Mouse (Mus musculus): Measurements from ENCODE around the gene Chrdl1. TPM values are rescaled to one million over a fixed set of nuclear protein-coding genes. Genes with fewer than 3 reads are reported as not detected.

Chrdl1 gene
- polyA plus RNA-seq, 2 experiments, result 10.5 to 11.0 TPM

DNA sequence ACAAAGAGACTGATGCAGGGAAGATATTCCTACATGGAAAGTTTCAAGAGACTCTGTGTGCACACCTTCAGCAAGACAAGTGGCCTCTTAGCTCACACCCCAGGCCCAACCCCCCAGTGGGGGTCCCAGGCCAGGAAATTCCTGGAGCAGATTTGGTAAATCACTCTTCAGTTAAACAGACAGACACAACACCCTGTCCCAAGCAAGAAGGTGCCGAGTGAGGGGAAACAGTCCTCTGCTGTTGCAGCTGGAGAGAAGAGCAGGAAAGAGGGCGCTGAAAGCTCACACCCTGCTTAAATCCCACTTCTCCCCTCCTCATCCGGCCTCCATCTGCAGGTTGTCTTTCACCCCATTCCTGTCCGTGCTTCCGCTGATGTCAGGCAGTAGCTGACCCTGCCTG is 58.2 kb downstream of the Chrdl1 start:
- H3K9me3 ChIP-seq (ENCODE audit: control insufficient read depth, low read length), result no peaks in the 10 kb centered on the region
- no peaks in the 10 kb centered on the region for H3K36me3 ChIP-seq (ENCODE audit: control insufficient read depth, insufficient read depth, low read length)

DNA sequence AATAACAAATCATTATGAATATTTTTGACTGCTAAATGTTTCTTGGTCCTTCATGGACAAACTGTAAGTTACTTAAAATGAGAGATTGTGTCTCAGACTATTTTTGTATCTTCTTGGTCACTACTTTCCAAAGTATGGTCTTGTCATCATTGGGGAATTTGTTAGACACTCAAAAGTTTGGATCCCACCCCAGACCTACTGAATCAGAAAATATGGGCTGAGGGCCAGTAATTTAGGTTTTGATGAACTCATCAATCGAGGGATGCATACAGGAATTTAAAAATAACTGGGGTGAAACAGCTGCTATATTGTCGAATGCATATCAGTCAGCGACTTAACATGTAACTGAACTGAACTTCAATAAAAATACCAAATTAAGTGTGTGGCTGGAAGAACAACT is 80.9 kb downstream of the Chrdl1 start:
- Histone ChIP-seq H3K4me3 (replicated peaks; ENCODE audit: low read length) (no peak overlapping the region), H3K27ac (replicated peaks; ENCODE audit: low read depth, low read length) (no peak overlapping the region), H3K27me3 (ENCODE audit: control insufficient read depth, insufficient read depth, low read length) (no peaks in the 10 kb centered on the region), H3K9me3 (ENCODE audit: control insufficient read depth, low read length) (no peaks in the 10 kb centered on the region), H3K9ac (ENCODE audit: low read depth, low read length, severe bottlenecking) (no peak overlapping the region), H3K4me1 (ENCODE audit: control insufficient read depth, insufficient read depth, low read length) (no peaks in the 10 kb centered on the region), H3K36me3 (ENCODE audit: control insufficient read depth, insufficient read depth, low read length) (no peaks in the 10 kb centered on the region), H3K4me2 (replicated peaks; ENCODE audit: low read depth, low read length, severe bottlenecking) (no peak overlapping the region)
- 85% methylated on average over 3 of the region's 3 CpGs for WGBS
- DNase-seq (ENCODE audit: low spot score) (no peak), ATAC-seq (ENCODE audit: low FRiP score, low read depth) (no peak)
- no peak for TF ChIP-seq POLR2A (IDR thresholded peaks at IDR 0.05; ENCODE audit: borderline replicate concordance, extremely low read depth, insufficient read depth, insufficient read length)

More for the DNA sequence above, 58.2 kb downstream of the Chrdl1 start:
- DNase-seq (ENCODE audit: low spot score) (no peak), ATAC-seq (ENCODE audit: low FRiP score, low read depth) (no peak)
- Histone ChIP-seq H3K27ac (replicated peaks; ENCODE audit: low read depth, low read length) (no peak overlapping the region), H3K27me3 (ENCODE audit: control insufficient read depth, insufficient read depth, low read length) (peaks cover 5% of the 10 kb centered on the region; the same call in 1 of the 2 replicates), H3K4me2 (replicated peaks; ENCODE audit: low read depth, low read length, severe bottlenecking) (no peak overlapping the region), H3K4me3 (replicated peaks; ENCODE audit: low read length) (no peak overlapping the region), H3K4me1 (ENCODE audit: control insufficient read depth, insufficient read depth, low read length) (no peaks in the 10 kb centered on the region), H3K9ac (ENCODE audit: low read depth, low read length, severe bottlenecking) (no peak overlapping the region)
- 56% methylated on average over 5 of the region's 5 CpGs for WGBS
- TF ChIP-seq POLR2A (IDR thresholded peaks at IDR 0.05; ENCODE audit: borderline replicate concordance, extremely low read depth, insufficient read depth, insufficient read length), result no peak

DNA sequence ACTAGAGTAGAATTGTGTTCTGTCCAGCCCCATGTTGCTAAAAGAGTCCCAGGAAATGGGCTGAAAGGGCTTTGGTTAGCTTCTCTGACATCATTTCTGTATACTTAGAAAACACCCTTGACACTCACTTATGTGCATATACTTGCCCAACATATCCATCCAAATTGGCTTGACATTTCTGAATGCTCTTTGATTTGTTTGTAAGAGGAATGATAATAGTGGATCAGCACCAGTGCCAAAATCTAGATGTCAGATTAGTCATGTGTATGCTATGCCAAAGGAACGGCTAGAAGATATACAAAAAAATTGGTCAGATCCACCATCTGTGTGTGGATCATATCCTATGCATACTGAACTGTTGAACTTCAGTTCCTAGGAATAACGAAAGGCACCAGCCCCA is 99.3 kb downstream of the Chrdl1 start:
- ATAC-seq (ENCODE audit: low FRiP score, low read depth) (no peak), DNase-seq (ENCODE audit: low spot score) (no peak)
- H3K4me3 ChIP-seq (replicated peaks; ENCODE audit: low read length), result no peak overlapping the region
- H3K4me1 ChIP-seq (ENCODE audit: control insufficient read depth, insufficient read depth, low read length), result no peaks in the 10 kb centered on the region
- no peaks in the 10 kb centered on the region for H3K36me3 ChIP-seq (ENCODE audit: control insufficient read depth, insufficient read depth, low read length)
- H3K9ac ChIP-seq (ENCODE audit: low read depth, low read length, severe bottlenecking), result no peak overlapping the region
- no peaks in the 10 kb centered on the region for H3K9me3 ChIP-seq (ENCODE audit: control insufficient read depth, low read length)
- TF ChIP-seq POLR2A (IDR thresholded peaks at IDR 0.05; ENCODE audit: borderline replicate concordance, extremely low read depth, insufficient read depth, insufficient read length), result no peak
- no peaks in the 10 kb centered on the region for H3K27me3 ChIP-seq (ENCODE audit: control insufficient read depth, insufficient read depth, low read length)
- no peak overlapping the region for H3K4me2 ChIP-seq (replicated peaks; ENCODE audit: low read depth, low read length, severe bottlenecking)
- H3K27ac ChIP-seq (replicated peaks; ENCODE audit: low read depth, low read length), result no peak overlapping the region
- WGBS, result 97% methylated on average over 2 of the region's 2 CpGs

DNA sequence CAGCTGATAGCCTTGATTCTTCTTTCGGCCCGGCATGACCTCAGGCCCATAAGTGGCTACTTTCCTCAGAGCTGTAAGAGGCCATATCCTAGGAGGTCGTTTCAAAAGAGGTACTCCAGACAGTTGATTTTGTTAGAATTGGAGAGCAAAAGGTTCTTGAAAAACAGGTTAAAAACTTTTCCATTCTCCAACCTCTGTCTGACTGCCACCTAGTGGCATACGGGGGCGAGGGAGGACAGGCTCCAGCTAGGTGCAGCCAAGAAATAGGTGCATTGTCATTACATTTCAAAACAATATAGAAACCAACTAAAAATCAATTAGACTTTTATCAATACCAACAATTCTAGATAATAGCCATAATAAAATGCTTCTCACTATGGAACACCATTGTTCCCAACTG is 118.9 kb downstream of the Chrdl1 start:
- Histone ChIP-seq H3K9me3 (ENCODE audit: control insufficient read depth, low read length) (no peaks in the 10 kb centered on the region), H3K4me1 (ENCODE audit: control insufficient read depth, insufficient read depth, low read length) (no peaks in the 10 kb centered on the region), H3K9ac (ENCODE audit: low read depth, low read length, severe bottlenecking) (no peak overlapping the region), H3K27me3 (ENCODE audit: control insufficient read depth, insufficient read depth, low read length) (no peaks in the 10 kb centered on the region), H3K4me3 (replicated peaks; ENCODE audit: low read length) (no peak overlapping the region), H3K27ac (replicated peaks; ENCODE audit: low read depth, low read length) (no peak overlapping the region), H3K36me3 (ENCODE audit: control insufficient read depth, insufficient read depth, low read length) (no peaks in the 10 kb centered on the region), H3K4me2 (replicated peaks; ENCODE audit: low read depth, low read length, severe bottlenecking) (no peak overlapping the region)
- DNase-seq (ENCODE audit: low spot score) (no peak), ATAC-seq (ENCODE audit: low FRiP score, low read depth) (no peak)
- no peak for TF ChIP-seq POLR2A (IDR thresholded peaks at IDR 0.05; ENCODE audit: borderline replicate concordance, extremely low read depth, insufficient read depth, insufficient read length)
- 41% methylated on average over 5 of the region's 5 CpGs for whole genome bisulfite sequencing

DNA sequence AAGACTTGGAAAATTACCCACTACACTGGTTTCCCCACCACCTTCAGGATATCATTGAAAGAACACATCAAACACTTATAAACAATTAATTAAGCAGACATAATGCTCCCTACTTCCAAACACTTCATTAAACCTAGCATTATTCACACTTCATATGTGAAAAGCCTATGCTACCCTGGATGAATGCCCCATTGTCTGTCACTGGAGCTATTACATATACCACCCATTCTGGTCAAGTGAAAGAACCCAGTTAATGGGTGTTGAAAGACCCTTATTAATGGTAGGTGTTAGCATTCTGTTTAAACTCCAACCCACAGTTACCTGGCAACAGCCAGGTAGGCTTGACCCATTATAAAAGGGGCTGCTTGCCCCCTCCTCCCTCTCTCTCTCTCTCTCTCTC is 143.4 kb downstream of the Chrdl1 start:
- Histone ChIP-seq H3K4me1 (ENCODE audit: control insufficient read depth, insufficient read depth, low read length) (no peaks in the 10 kb centered on the region), H3K27me3 (ENCODE audit: control insufficient read depth, insufficient read depth, low read length) (no peaks in the 10 kb centered on the region), H3K9ac (ENCODE audit: low read depth, low read length, severe bottlenecking) (no peak overlapping the region), H3K4me3 (replicated peaks; ENCODE audit: low read length) (no peak overlapping the region), H3K36me3 (ENCODE audit: control insufficient read depth, insufficient read depth, low read length) (no peaks in the 10 kb centered on the region), H3K4me2 (replicated peaks; ENCODE audit: low read depth, low read length, severe bottlenecking) (no peak overlapping the region), H3K9me3 (ENCODE audit: control insufficient read depth, low read length) (no peaks in the 10 kb centered on the region), H3K27ac (replicated peaks; ENCODE audit: low read depth, low read length) (no peak overlapping the region)
- no peak for ATAC-seq (ENCODE audit: low FRiP score, low read depth)
- DNase-seq (ENCODE audit: low spot score), result no peak
- no peak for TF ChIP-seq POLR2A (IDR thresholded peaks at IDR 0.05; ENCODE audit: borderline replicate concordance, extremely low read depth, insufficient read depth, insufficient read length)

Other genes with a start within 250 kb of the Chrdl1 start
- gene Pak3, start 124.3 kb upstream of the Chrdl1 start, polyA plus RNA-seq (2012; rRNA removed), result 3.3 and 3.4 TPM in 2 replicates
- 17.7 and 19.1 TPM in 2 replicates for gene Pak3, start 124.3 kb upstream of the Chrdl1 start, polyA plus RNA-seq (2014; fragmentation: Nextera tagmentation; extraction: Ambion mirVana)

Data from limb, embryonic 14.5 days (tissue).